Mouse (Mus musculus) hindlimb bud, embryonic 11.5 days (tissue): ENCODE measurements around the gene Etv6.

Experiments
- DNase-seq: peaks from one replicate; pipeline ENCODE4 v3.0.0-alpha.2; 2012; ENCODE audit warnings: low read depth, low spot score; ENCODE audit errors: extremely low spot score

The Etv6 gene

GRCm38 (mm10) chr6:134074353-134074752 lies 38.9 kb downstream of the Etv6 start:
- DNase-seq: no peak

- no peak for DNase-seq
Observed at GRCm38 (mm10) chr6:134075031-134075430, 39.5 kb downstream of the Etv6 start.

GRCm38 (mm10) chr6:134078016-134078415 lies 42.5 kb downstream of the Etv6 start:
- DNase-seq: no peak

- DNase-seq: no peak
Observed at GRCm38 (mm10) chr6:134079112-134079511, 43.6 kb downstream of the Etv6 start.

GRCm38 (mm10) chr6:134079563-134079962 lies 44.1 kb downstream of the Etv6 start:
- DNase-seq: no peak

- no peak for DNase-seq
Observed at GRCm38 (mm10) chr6:134080946-134081345, 45.4 kb downstream of the Etv6 start.

- no peak for DNase-seq
Observed at GRCm38 (mm10) chr6:134082229-134082920, 46.9 kb downstream of the Etv6 start.

GRCm38 (mm10) chr6:134083428-134083827 lies 47.9 kb downstream of the Etv6 start:
- DNase-seq: no peak

GRCm38 (mm10) chr6:134086351-134086750 lies 50.9 kb downstream of the Etv6 start:
- DNase-seq: no peak

- no peak for DNase-seq
Observed at GRCm38 (mm10) chr6:134087709-134088108, 52.2 kb downstream of the Etv6 start.

- no peak for DNase-seq
Observed at GRCm38 (mm10) chr6:134089671-134090377, 54.3 kb downstream of the Etv6 start.

- no peak for DNase-seq
Observed at GRCm38 (mm10) chr6:134090378-134090692, 54.8 kb downstream of the Etv6 start.

GRCm38 (mm10) chr6:134090875-134091274 lies 55.4 kb downstream of the Etv6 start:
- no peak for DNase-seq

- no peak for DNase-seq
Observed at GRCm38 (mm10) chr6:134091398-134091801, 55.9 kb downstream of the Etv6 start.

- DNase-seq: no peak
Observed at GRCm38 (mm10) chr6:134094066-134094465, 58.6 kb downstream of the Etv6 start.

GRCm38 (mm10) chr6:134094620-134095019 lies 59.1 kb downstream of the Etv6 start:
- no peak for DNase-seq

- no peak for DNase-seq
Observed at GRCm38 (mm10) chr6:134095582-134095981, 60.1 kb downstream of the Etv6 start.

GRCm38 (mm10) chr6:134099976-134100743 lies 64.7 kb downstream of the Etv6 start:
- no peak for DNase-seq

GRCm38 (mm10) chr6:134102396-134102795 lies 66.9 kb downstream of the Etv6 start:
- DNase-seq: no peak

- no peak for DNase-seq
Observed at GRCm38 (mm10) chr6:134103519-134103918, 68.0 kb downstream of the Etv6 start.

GRCm38 (mm10) chr6:134105514-134106201 lies 70.2 kb downstream of the Etv6 start:
- DNase-seq: no peak
